Mouse (Mus musculus) hindbrain, embryonic 15.5 days (tissue): Measurements from ENCODE around the gene Ndrg4. TPM values are rescaled to one million over a fixed set of nuclear protein-coding genes. Genes with fewer than 3 reads are reported as not detected.
A peak's percentile ranks its signal among the peaks of the same experiment; 100 is the strongest.

Source experiments
- ATAC-seq: fragments of 200-750 bp; cut with Nextera tagmentation; 2 replicates; pipeline ENCODE4 v1.8.0; 2017; ENCODE audit warnings: low read depth, moderate number of reproducible peaks, moderate TSS enrichment; ENCODE audit not compliant: low FRiP score
- H3K27ac ChIP-seq: fragments of 300-500 bp; sonication (generic); replicated peaks from 2 replicates; pipeline ENCODE4 v1.5.1; 2015; ENCODE audit warnings: mild to moderate bottlenecking, inconsistent platforms
- H3K27me3 ChIP-seq: fragments of 300-500 bp; sonication (generic); 2 replicates; pipeline ENCODE4 v1.6.1; 2015; ENCODE audit warnings: control low read depth, inconsistent platforms
- H3K36me3 ChIP-seq: fragments of 300-500 bp; sonication (generic); 2 replicates; pipeline ENCODE4 v1.6.1; 2015; ENCODE audit warnings: control low read depth, inconsistent platforms
- H3K4me1 ChIP-seq: fragments of 300-500 bp; sonication (generic); replicated peaks from 2 replicates; pipeline ENCODE4 v1.6.1; 2015; ENCODE audit warnings: control low read depth, inconsistent platforms
- H3K4me2 ChIP-seq: fragments of 300-500 bp; sonication (generic); 2 replicates; pipeline ENCODE4 v1.6.1; 2015; ENCODE audit warnings: moderate library complexity, mild to moderate bottlenecking, inconsistent platforms
- H3K4me3 ChIP-seq: fragments of 300-500 bp; sonication (generic); 2 replicates; pipeline ENCODE4 v1.5.1; 2015; ENCODE audit warnings: mild to moderate bottlenecking, inconsistent platforms
- H3K9ac ChIP-seq: fragments of 300-500 bp; sonication (generic); 2 replicates; pipeline ENCODE4 v1.6.1; 2015; ENCODE audit warnings: inconsistent platforms
- H3K9me3 ChIP-seq: fragments of 300-500 bp; sonication (generic); 2 replicates; pipeline ENCODE4 v1.6.1; 2016; ENCODE audit warnings: control low read depth, inconsistent platforms
- WGBS: fragments of 180-500 bp; shearing (Covaris S2); methylation state at CpG from one replicate; pipeline ENCODE4 v1.1.7; 2015; 5-methylcytosine and 5-hydroxymethylcytosine counted together
- polyA plus RNA-seq: library from polyadenylated mRNA; unstranded; fragments of >200 nt; fragmentation: Nextera tagmentation; extraction: Ambion mirVana; gene quantifications from 2 replicates; pipeline ENCODE4 v1.2.1, GENCODE M21; 2015

Ndrg4 gene
- polyA plus RNA-seq, 1 experiment from 2014 or later, result 454 TPM

- H3K4me1 ChIP-seq, result peaks cover 12% of the 10 kb centered on the region
- no peak for ATAC-seq
- H3K27me3 ChIP-seq, result no peaks in the 10 kb centered on the region; the same call in 1 of the 2 replicates
- no peaks in the 10 kb centered on the region for H3K9me3 ChIP-seq
- no peak overlapping the region for H3K27ac ChIP-seq
- no peak overlapping the region for H3K9ac ChIP-seq
- H3K4me3 ChIP-seq, result no peak overlapping the region
- WGBS, result 87% methylated on average over 13 of the region's 13 CpGs
- no peaks in the 10 kb centered on the region for H3K36me3 ChIP-seq
- H3K4me2 ChIP-seq, result no peak overlapping the region
Observed at GRCm38 (mm10) chr8:95690929-95691541, 14.3 kb downstream of the Ndrg4 start.

- H3K4me3 ChIP-seq, result no peak overlapping the region
- ATAC-seq, result no peak
- H3K4me1 ChIP-seq, result peaks cover 20% of the 10 kb centered on the region
- H3K9ac ChIP-seq, result no peak overlapping the region
- 13% methylated on average over 6 of the region's 6 CpGs for WGBS
- no peaks in the 10 kb centered on the region; the same call in 1 of the 2 replicates for H3K27me3 ChIP-seq
- H3K36me3 ChIP-seq, result no peaks in the 10 kb centered on the region
- H3K4me2 ChIP-seq, result no peak overlapping the region
- H3K9me3 ChIP-seq, result no peaks in the 10 kb centered on the region
- H3K27ac ChIP-seq, result no peak overlapping the region
Observed at GRCm38 (mm10) chr8:95694631-95695030, 17.9 kb downstream of the Ndrg4 start.

DNA sequence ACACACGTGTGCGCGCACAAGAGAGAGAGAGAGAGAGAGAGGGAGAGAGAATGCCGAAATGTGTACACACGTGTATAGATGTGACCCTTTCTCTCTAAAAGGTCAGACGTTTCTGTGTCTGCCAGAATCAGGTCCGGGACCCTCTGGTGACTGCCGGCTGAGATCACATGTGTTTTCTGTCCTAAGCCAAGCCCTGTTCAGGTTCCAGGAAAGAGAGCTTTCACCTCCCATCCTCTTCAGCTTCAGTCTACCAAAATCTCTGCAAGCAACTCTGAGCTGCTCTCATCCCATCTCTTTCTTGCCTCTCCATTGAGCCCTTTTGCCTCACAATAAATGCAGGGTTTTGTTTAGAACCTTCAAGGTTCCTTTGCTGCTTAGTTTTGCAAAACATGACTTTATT lies 19.9 kb downstream of the Ndrg4 start:
- ATAC-seq, result no peak
- no peaks in the 10 kb centered on the region for H3K36me3 ChIP-seq
- no peak overlapping the region for H3K9ac ChIP-seq
- H3K4me2 ChIP-seq, result peak overlapping the region; percentile 40
- H3K27ac ChIP-seq, result no peak overlapping the region
- H3K9me3 ChIP-seq, result no peaks in the 10 kb centered on the region
- WGBS, result 59% methylated on average over 8 of the region's 8 CpGs
- H3K27me3 ChIP-seq, result no peaks in the 10 kb centered on the region; the same call in 1 of the 2 replicates
- no peak overlapping the region for H3K4me3 ChIP-seq
- H3K4me1 ChIP-seq, result peaks cover 39% of the 10 kb centered on the region

DNA sequence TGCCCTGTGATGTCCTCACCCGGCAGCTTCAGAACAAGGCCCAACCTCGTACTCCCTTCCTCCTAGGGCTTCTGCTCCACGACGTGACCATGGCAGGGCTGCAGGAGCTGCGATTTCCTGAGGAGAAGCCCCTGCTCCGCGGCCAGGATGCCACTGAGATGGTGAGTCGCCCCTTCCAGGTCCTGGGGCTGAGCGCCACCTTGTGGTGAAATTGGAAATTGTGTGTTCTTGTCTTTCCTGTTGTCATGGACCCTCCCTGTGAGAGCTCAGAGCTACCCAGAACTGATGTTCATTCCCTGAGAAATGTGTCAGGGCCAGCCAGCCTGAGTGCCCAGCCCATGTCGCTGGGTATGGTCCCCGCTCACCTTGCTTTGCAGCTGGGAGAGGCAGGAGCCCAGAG lies 20.3 kb downstream of the Ndrg4 start:
- no peaks in the 10 kb centered on the region; the same call in 1 of the 2 replicates for H3K27me3 ChIP-seq
- WGBS, result under 1% methylated on average over 11 of the region's 11 CpGs
- ATAC-seq, result peak; percentile 67
- H3K4me1 ChIP-seq, result peaks cover 39% of the 10 kb centered on the region
- H3K27ac ChIP-seq, result no peak overlapping the region
- H3K9me3 ChIP-seq, result no peaks in the 10 kb centered on the region
- no peaks in the 10 kb centered on the region for H3K36me3 ChIP-seq
- peak overlapping the region; percentile 40 for H3K4me2 ChIP-seq
- no peak overlapping the region for H3K9ac ChIP-seq
- H3K4me3 ChIP-seq, result no peak overlapping the region

GRCm38 (mm10) chr8:95698179-95698578 lies 21.4 kb downstream of the Ndrg4 start:
- Histone ChIP-seq H3K27ac (no peak overlapping the region), H3K36me3 (no peaks in the 10 kb centered on the region), H3K27me3 (no peaks in the 10 kb centered on the region), H3K4me3 (no peak overlapping the region), H3K4me1 (peaks cover 42% of the 10 kb centered on the region), H3K4me2 (no peak overlapping the region), H3K9me3 (no peaks in the 10 kb centered on the region), H3K9ac (no peak overlapping the region)
- WGBS, result 46% methylated on average over 6 of the region's 6 CpGs
- no peak for ATAC-seq

DNA sequence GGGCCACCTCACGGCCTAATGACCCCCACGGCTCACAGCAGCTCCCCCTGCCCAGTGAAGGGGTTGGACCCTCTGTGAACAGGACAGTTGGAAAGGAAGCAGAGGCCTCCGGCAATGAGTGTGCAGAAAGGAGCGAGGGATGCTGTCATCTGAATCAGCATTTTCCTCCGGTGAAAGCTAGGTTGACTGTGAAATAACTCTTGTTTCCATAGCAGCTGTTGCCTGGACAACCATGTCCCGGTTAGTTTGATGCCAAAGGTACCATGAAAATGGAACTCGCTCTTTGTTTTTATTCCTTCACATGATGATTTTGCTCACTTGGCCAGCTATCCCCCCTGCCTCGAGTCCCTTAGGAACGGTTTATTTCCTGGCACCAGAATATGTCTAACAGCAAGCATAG lies 23.5 kb downstream of the Ndrg4 start:
- peaks cover 50% of the 10 kb centered on the region for H3K4me1 ChIP-seq
- 19% methylated on average over 9 of the region's 9 CpGs for WGBS
- ATAC-seq, result no peak

GRCm38 (mm10) chr8:95701809-95702208 lies 25.0 kb downstream of the Ndrg4 start:
- peaks cover 53% of the 10 kb centered on the region for H3K4me1 ChIP-seq
- no peak overlapping the region for H3K4me3 ChIP-seq
- H3K27me3 ChIP-seq, result no peaks in the 10 kb centered on the region
- no peak for ATAC-seq
- no peaks in the 10 kb centered on the region for H3K9me3 ChIP-seq
- no peak overlapping the region for H3K9ac ChIP-seq
- H3K27ac ChIP-seq, result no peak overlapping the region
- WGBS, result 62% methylated on average over 4 of the region's 4 CpGs
- peak overlapping the region; percentile 73; the same call in 1 of the 2 replicates for H3K4me2 ChIP-seq
- peaks cover 9% of the 10 kb centered on the region for H3K36me3 ChIP-seq

More for the DNA sequence above, 23.5 kb downstream of the Ndrg4 start:
- Histone ChIP-seq H3K27me3 (no peaks in the 10 kb centered on the region), H3K4me2 (peak overlapping the region; percentile 13; the same call in 1 of the 2 replicates), H3K36me3 (no peaks in the 10 kb centered on the region), H3K9ac (no peak overlapping the region), H3K9me3 (no peaks in the 10 kb centered on the region), H3K4me3 (no peak overlapping the region), H3K27ac (peak overlapping the region; percentile 65)

- peak; percentile 94 for ATAC-seq
- Histone ChIP-seq H3K4me3 (peak overlapping the region; percentile 67), H3K4me2 (peak overlapping the region; percentile 73), H3K4me1 (peaks cover 51% of the 10 kb centered on the region), H3K27ac (peak overlapping the region; percentile 89), H3K9me3 (no peaks in the 10 kb centered on the region), H3K27me3 (no peaks in the 10 kb centered on the region), H3K9ac (peak overlapping the region; percentile 83), H3K36me3 (peaks cover 18% of the 10 kb centered on the region)
- 2% methylated on average over 34 of the region's 34 CpGs for WGBS
Observed at GRCm38 (mm10) chr8:95702480-95703446, 26.0 kb downstream of the Ndrg4 start.

DNA sequence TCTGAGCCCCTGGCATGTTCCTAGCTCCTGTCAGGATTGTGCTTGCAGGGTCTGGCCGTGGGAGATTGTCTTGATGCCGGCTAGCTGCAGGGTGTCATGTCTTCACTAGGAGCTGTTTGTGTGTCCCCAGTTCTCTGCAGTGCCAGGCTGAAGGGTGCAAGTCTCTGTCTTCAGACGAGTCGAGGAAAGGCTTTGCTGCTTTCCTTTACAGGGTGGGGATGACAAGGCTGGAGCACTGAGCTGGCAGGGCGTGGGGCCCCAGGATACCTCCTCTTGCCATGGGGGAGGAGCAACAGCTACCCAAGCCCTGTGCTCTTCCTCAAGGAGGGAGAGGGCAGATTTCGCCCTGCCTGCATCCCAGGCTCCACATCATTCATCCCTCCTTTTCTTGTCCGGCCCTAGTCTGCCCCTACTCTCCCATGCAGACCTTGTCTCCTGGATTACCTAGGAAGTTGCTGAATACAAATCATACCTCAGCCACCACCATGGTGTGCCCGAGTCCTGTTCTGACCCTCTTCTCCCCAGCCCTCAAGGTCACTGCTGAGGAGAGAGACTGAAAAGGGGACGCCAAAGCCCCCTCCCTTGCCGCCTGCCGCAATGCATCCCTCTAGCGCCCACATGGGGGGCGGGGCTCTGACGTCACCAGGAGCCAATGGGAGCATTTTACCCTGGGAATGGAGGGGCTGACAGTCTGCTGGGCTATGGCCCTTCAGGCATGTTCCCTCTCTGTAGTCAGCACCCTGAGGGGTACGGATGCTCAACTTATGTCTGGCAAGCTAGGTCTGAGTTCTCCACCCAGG lies 26.9 kb downstream of the Ndrg4 start:
- no peaks in the 10 kb centered on the region for H3K9me3 ChIP-seq
- peak overlapping the region; percentile 73 for H3K4me2 ChIP-seq
- 2% methylated on average over 15 of the region's 15 CpGs for WGBS
- H3K27me3 ChIP-seq, result no peaks in the 10 kb centered on the region
- H3K4me1 ChIP-seq, result peaks cover 51% of the 10 kb centered on the region
- peak overlapping the region; percentile 67 for H3K4me3 ChIP-seq
- H3K9ac ChIP-seq, result peak overlapping the region; percentile 83
- H3K27ac ChIP-seq, result peak overlapping the region; percentile 89
- H3K36me3 ChIP-seq, result peaks cover 26% of the 10 kb centered on the region
- ATAC-seq, result peak; percentile 21

GRCm38 (mm10) chr8:95704538-95704937 lies 27.8 kb downstream of the Ndrg4 start:
- ATAC-seq, result no peak
- Histone ChIP-seq H3K9me3 (no peaks in the 10 kb centered on the region), H3K9ac (peak overlapping the region; percentile 83), H3K4me2 (peak overlapping the region; percentile 73), H3K27ac (peak overlapping the region; percentile 89), H3K27me3 (no peaks in the 10 kb centered on the region), H3K4me1 (peaks cover 50% of the 10 kb centered on the region), H3K36me3 (peaks cover 35% of the 10 kb centered on the region), H3K4me3 (peak overlapping the region; percentile 67)
- WGBS, result 89% methylated on average over 3 of the region's 3 CpGs

GRCm38 (mm10) chr8:95709579-95709978 lies 32.8 kb downstream of the Ndrg4 start:
- no peaks in the 10 kb centered on the region for H3K27me3 ChIP-seq
- no peak overlapping the region for H3K9ac ChIP-seq
- H3K9me3 ChIP-seq, result no peaks in the 10 kb centered on the region
- no peak overlapping the region for H3K4me3 ChIP-seq
- H3K4me2 ChIP-seq, result no peak overlapping the region
- H3K27ac ChIP-seq, result no peak overlapping the region
- H3K36me3 ChIP-seq, result peaks cover 63% of the 10 kb centered on the region
- peaks cover 14% of the 10 kb centered on the region for H3K4me1 ChIP-seq
- 86% methylated on average over 7 of the region's 7 CpGs for WGBS
- no peak for ATAC-seq
